Mouse (Mus musculus): Measurements from ENCODE around the gene Phospho2. TPM values are rescaled to one million over a fixed set of nuclear protein-coding genes. Genes with fewer than 3 reads are reported as not detected.

The Phospho2 gene
- polyA plus RNA-seq (2015; fragmentation: Nextera tagmentation; extraction: Ambion mirVana), result 32.1 and 36.5 TPM in 2 replicates

- WGBS, result 2% methylated on average over 47 of the region's 48 CpGs
- Histone ChIP-seq H3K9me3 (ENCODE audit: control insufficient read depth, low read length) (no peaks in the 10 kb centered on the region), H3K9ac (ENCODE audit: low read depth, low read length) (peak within 1 kb of the TSS; percentile 79), H3K4me1 (ENCODE audit: control insufficient read depth, insufficient read depth, low read depth, low read length) (peaks cover 7% of the 10 kb centered on the region; the same call in 1 of the 2 replicates), H3K36me3 (ENCODE audit: control insufficient read depth, insufficient read depth, low read length) (peaks cover 5% of the 10 kb centered on the region; the same call in 1 of the 2 replicates), H3K4me2 (ENCODE audit: low read length) (peak within 1 kb of the TSS; percentile 84), H3K27ac (ENCODE audit: low read depth, low read length) (peak within 1 kb of the TSS; percentile 83), H3K4me3 (ENCODE audit: low read length) (peak within 1 kb of the TSS; percentile 65), H3K27me3 (replicated peaks; ENCODE audit: control insufficient read depth, insufficient read depth, low read length) (no peaks in the 10 kb centered on the region)
- peak; percentile 98 for ATAC-seq
Measured at GRCm38 (mm10) chr2:69789429-69790069, at the start of gene Phospho2, which contains the start of gene Ccdc173. TSS of gene Phospho2 (plus strand) at chr2:69789623. TSS of gene Ccdc173 (minus strand) at chr2:69789575.

- H3K9ac ChIP-seq (ENCODE audit: low read depth, low read length), result no peak overlapping the region
- WGBS, result 88% methylated on average over 1 of the region's 1 CpGs
- no peak for ATAC-seq
- H3K27me3 ChIP-seq (replicated peaks; ENCODE audit: control insufficient read depth, insufficient read depth, low read length), result no peaks in the 10 kb centered on the region
- H3K9me3 ChIP-seq (ENCODE audit: control insufficient read depth, low read length), result no peaks in the 10 kb centered on the region
- H3K4me1 ChIP-seq (ENCODE audit: control insufficient read depth, insufficient read depth, low read depth, low read length), result no peaks in the 10 kb centered on the region
- no peak overlapping the region for H3K27ac ChIP-seq (ENCODE audit: low read depth, low read length)
- H3K4me2 ChIP-seq (ENCODE audit: low read length), result no peak overlapping the region
- peaks cover 29% of the 10 kb centered on the region for H3K36me3 ChIP-seq (ENCODE audit: control insufficient read depth, insufficient read depth, low read length)
- H3K4me3 ChIP-seq (ENCODE audit: low read length), result no peak overlapping the region
Measured at GRCm38 (mm10) chr2:69745091-69745490, 44.3 kb upstream of the Phospho2 start.

- WGBS, result 33% methylated on average over 5 of the region's 5 CpGs
- H3K27ac ChIP-seq (ENCODE audit: low read depth, low read length), result no peak overlapping the region
- H3K4me1 ChIP-seq (ENCODE audit: control insufficient read depth, insufficient read depth, low read depth, low read length), result no peaks in the 10 kb centered on the region
- H3K4me2 ChIP-seq (ENCODE audit: low read length), result no peak overlapping the region
- H3K4me3 ChIP-seq (ENCODE audit: low read length), result no peak overlapping the region
- H3K9ac ChIP-seq (ENCODE audit: low read depth, low read length), result no peak overlapping the region
- ATAC-seq, result no peak
- H3K27me3 ChIP-seq (replicated peaks; ENCODE audit: control insufficient read depth, insufficient read depth, low read length), result no peaks in the 10 kb centered on the region
- no peaks in the 10 kb centered on the region for H3K9me3 ChIP-seq (ENCODE audit: control insufficient read depth, low read length)
- H3K36me3 ChIP-seq (ENCODE audit: control insufficient read depth, insufficient read depth, low read length), result no peaks in the 10 kb centered on the region
Measured at GRCm38 (mm10) chr2:69760980-69761379, 28.4 kb upstream of the Phospho2 start.

- H3K27ac ChIP-seq (ENCODE audit: low read depth, low read length), result no peak overlapping the region
- 93% methylated on average over 4 of the region's 4 CpGs for WGBS
- H3K36me3 ChIP-seq (ENCODE audit: control insufficient read depth, insufficient read depth, low read length), result no peaks in the 10 kb centered on the region
- H3K4me1 ChIP-seq (ENCODE audit: control insufficient read depth, insufficient read depth, low read depth, low read length), result no peaks in the 10 kb centered on the region
- no peak overlapping the region for H3K4me3 ChIP-seq (ENCODE audit: low read length)
- H3K4me2 ChIP-seq (ENCODE audit: low read length), result no peak overlapping the region
- H3K27me3 ChIP-seq (replicated peaks; ENCODE audit: control insufficient read depth, insufficient read depth, low read length), result no peaks in the 10 kb centered on the region
- H3K9ac ChIP-seq (ENCODE audit: low read depth, low read length), result no peak overlapping the region
- H3K9me3 ChIP-seq (ENCODE audit: control insufficient read depth, low read length), result no peaks in the 10 kb centered on the region
- no peak for ATAC-seq
Measured at GRCm38 (mm10) chr2:69763340-69763739, 26.1 kb upstream of the Phospho2 start.

GRCm38 (mm10) chr2:69764716-69765115, 24.7 kb upstream of the Phospho2 start:
- Histone ChIP-seq H3K9me3 (ENCODE audit: control insufficient read depth, low read length) (no peaks in the 10 kb centered on the region), H3K36me3 (ENCODE audit: control insufficient read depth, insufficient read depth, low read length) (no peaks in the 10 kb centered on the region), H3K27ac (ENCODE audit: low read depth, low read length) (no peak overlapping the region), H3K4me1 (ENCODE audit: control insufficient read depth, insufficient read depth, low read depth, low read length) (no peaks in the 10 kb centered on the region), H3K4me2 (ENCODE audit: low read length) (no peak overlapping the region), H3K9ac (ENCODE audit: low read depth, low read length) (no peak overlapping the region), H3K27me3 (replicated peaks; ENCODE audit: control insufficient read depth, insufficient read depth, low read length) (no peaks in the 10 kb centered on the region), H3K4me3 (ENCODE audit: low read length) (no peak overlapping the region)
- no peak for ATAC-seq
- 87% methylated on average over 1 of the region's 1 CpGs for WGBS

GRCm38 (mm10) chr2:69773331-69773730, 16.1 kb upstream of the Phospho2 start:
- no peak overlapping the region for H3K27ac ChIP-seq (ENCODE audit: low read depth, low read length)
- no peaks in the 10 kb centered on the region for H3K27me3 ChIP-seq (replicated peaks; ENCODE audit: control insufficient read depth, insufficient read depth, low read length)
- no peak for ATAC-seq
- no peak overlapping the region for H3K9ac ChIP-seq (ENCODE audit: low read depth, low read length)
- no peak overlapping the region for H3K4me2 ChIP-seq (ENCODE audit: low read length)
- H3K36me3 ChIP-seq (ENCODE audit: control insufficient read depth, insufficient read depth, low read length), result no peaks in the 10 kb centered on the region
- 97% methylated on average over 3 of the region's 3 CpGs for WGBS
- no peaks in the 10 kb centered on the region for H3K9me3 ChIP-seq (ENCODE audit: control insufficient read depth, low read length)
- H3K4me1 ChIP-seq (ENCODE audit: control insufficient read depth, insufficient read depth, low read depth, low read length), result no peaks in the 10 kb centered on the region
- no peak overlapping the region for H3K4me3 ChIP-seq (ENCODE audit: low read length)

- Histone ChIP-seq H3K4me2 (ENCODE audit: low read length) (no peak overlapping the region), H3K9ac (ENCODE audit: low read depth, low read length) (no peak overlapping the region), H3K4me1 (ENCODE audit: control insufficient read depth, insufficient read depth, low read depth, low read length) (no peaks in the 10 kb centered on the region), H3K36me3 (ENCODE audit: control insufficient read depth, insufficient read depth, low read length) (no peaks in the 10 kb centered on the region; the same call in 1 of the 2 replicates), H3K9me3 (ENCODE audit: control insufficient read depth, low read length) (no peaks in the 10 kb centered on the region), H3K4me3 (ENCODE audit: low read length) (no peak overlapping the region), H3K27ac (ENCODE audit: low read depth, low read length) (no peak overlapping the region), H3K27me3 (replicated peaks; ENCODE audit: control insufficient read depth, insufficient read depth, low read length) (no peaks in the 10 kb centered on the region)
- no peak for ATAC-seq
- 77% methylated on average over 7 of the region's 7 CpGs for WGBS
Measured at GRCm38 (mm10) chr2:69777985-69778835, 11.2 kb upstream of the Phospho2 start.

GRCm38 (mm10) chr2:69778836-69779177, 10.6 kb upstream of the Phospho2 start:
- no peak overlapping the region for H3K4me2 ChIP-seq (ENCODE audit: low read length)
- H3K27ac ChIP-seq (ENCODE audit: low read depth, low read length), result no peak overlapping the region
- H3K36me3 ChIP-seq (ENCODE audit: control insufficient read depth, insufficient read depth, low read length), result no peaks in the 10 kb centered on the region; the same call in 1 of the 2 replicates
- H3K27me3 ChIP-seq (replicated peaks; ENCODE audit: control insufficient read depth, insufficient read depth, low read length), result no peaks in the 10 kb centered on the region
- no peaks in the 10 kb centered on the region for H3K9me3 ChIP-seq (ENCODE audit: control insufficient read depth, low read length)
- H3K9ac ChIP-seq (ENCODE audit: low read depth, low read length), result no peak overlapping the region
- WGBS, result 47% methylated on average over 5 of the region's 5 CpGs
- no peak overlapping the region for H3K4me3 ChIP-seq (ENCODE audit: low read length)
- no peak for ATAC-seq
- no peaks in the 10 kb centered on the region for H3K4me1 ChIP-seq (ENCODE audit: control insufficient read depth, insufficient read depth, low read depth, low read length)

- Histone ChIP-seq H3K27me3 (replicated peaks; ENCODE audit: control insufficient read depth, insufficient read depth, low read length) (no peaks in the 10 kb centered on the region), H3K36me3 (ENCODE audit: control insufficient read depth, insufficient read depth, low read length) (0 out of 2 replicates have a peak, but pooled peaks cover 3% of the 10 kb centered on the region), H3K9me3 (ENCODE audit: control insufficient read depth, low read length) (no peaks in the 10 kb centered on the region), H3K4me3 (ENCODE audit: low read length) (peak overlapping the region; percentile 65), H3K4me2 (ENCODE audit: low read length) (peak overlapping the region; percentile 84), H3K4me1 (ENCODE audit: control insufficient read depth, insufficient read depth, low read depth, low read length) (peaks cover 7% of the 10 kb centered on the region; the same call in 1 of the 2 replicates), H3K9ac (ENCODE audit: low read depth, low read length) (peak overlapping the region; percentile 65), H3K27ac (ENCODE audit: low read depth, low read length) (peak overlapping the region; percentile 65)
- peak; percentile 35; the same call in 1 of the 2 replicates for ATAC-seq
- WGBS, result 22% methylated on average over 9 of the region's 9 CpGs
Measured at GRCm38 (mm10) chr2:69788974-69789373, 449 bp upstream of the Phospho2 start.
